In genomic region chrX:74298348-74298747, GRCm38 (mm10) we compare ENCODE assay signal across 18 mouse cellular contexts. TPM values are rescaled to one million over a fixed set of nuclear protein-coding genes. Genes with fewer than 3 reads are reported as not detected.
DNase-seq lines count a peak whose midpoint lies in the region; ATAC-seq and TF ChIP-seq lines count a peak whose summit lies in the region.
"Had no signal": no experiment of that assay in that cellular context is flagged by ENCODE, and none has a peak within 500 bp of the region (broad histone marks: within the 10 kb centered on the region; RNA-seq: fewer than 3 reads in every experiment).

No protein-coding gene starts in this region.

- no peak overlapping the region for H3K9ac ChIP-seq in midbrain, embryonic 13.5 days (replicated peaks)
- no peak overlapping the region for H3K9ac ChIP-seq in midbrain, embryonic 14.5 days (replicated peaks; ENCODE audit: low read length)
- no peak overlapping the region for H3K9ac ChIP-seq in liver, embryonic 15.5 days

- H3K27ac ChIP-seq in gastrocnemius, adult 2 months = no peak overlapping the region
- no peak overlapping the region for H3K27ac ChIP-seq in midbrain, embryonic 13.5 days
- no peak overlapping the region for H3K27ac ChIP-seq in midbrain, embryonic 14.5 days (replicated peaks; ENCODE audit: low read depth, low read length)
- no peak overlapping the region; the same call in 1 of the 2 replicates for H3K27ac ChIP-seq in liver, embryonic 15.5 days (replicated peaks)
- H3K27ac ChIP-seq in layer of hippocampus, adult 2 months = no peak overlapping the region

- no peak for DNase-seq in gastrocnemius, adult 2 months
- no peak for DNase-seq in gastrocnemius, postnatal 10 days
- no peak for DNase-seq in midbrain, embryonic 14.5 days
- no peak for DNase-seq in frontal cortex, adult 2 months (ENCODE audit: extremely low spot score in 1 of 2, low spot score in 1 of 2)
- DNase-seq in layer of hippocampus, adult 2 months (ENCODE audit: low spot score in 2 of 2) = no peak
- DNase-seq: adrenal gland, adult 2 months; cerebellum, adult 11-12 months; cerebellum, postnatal 10 days; lung, adult 18-20 months; lung, postnatal 10 days; thymus, adult 2 months; thymus, postnatal 4 days had no signal

- intact Hi-C loops in gastrocnemius, adult 2 months (cut with DNase I) = no loop called here

- peaks cover 35% of the 10 kb centered on the region for H3K36me3 ChIP-seq in midbrain, embryonic 13.5 days
- peaks cover 24% of the 10 kb centered on the region for H3K36me3 ChIP-seq in midbrain, embryonic 14.5 days (ENCODE audit: control insufficient read depth, insufficient read depth, low read length)
- peaks cover 36% of the 10 kb centered on the region for H3K36me3 ChIP-seq in liver, embryonic 15.5 days (replicated peaks)

- H3K4me2 ChIP-seq in midbrain, embryonic 13.5 days (replicated peaks) = 0 out of 2 replicates have a peak overlapping the region, but pooled peaks have one; percentile 22
- H3K4me2 ChIP-seq in midbrain, embryonic 14.5 days (ENCODE audit: low read length) = no peak overlapping the region
- peak overlapping the region; percentile 55 for H3K4me2 ChIP-seq in liver, embryonic 15.5 days

- no peak for TF ChIP-seq CTCF in gastrocnemius, adult 2 months (IDR thresholded peaks at IDR 0.05)
- no peak for TF ChIP-seq CTCF in layer of hippocampus, adult 2 months (conservative IDR thresholded peaks at IDR 0.05)

- H3K4me3 ChIP-seq in gastrocnemius, adult 2 months = 0 out of 2 replicates have a peak overlapping the region, but pooled peaks have one; percentile 17
- no peak overlapping the region for H3K4me3 ChIP-seq in midbrain, embryonic 13.5 days (replicated peaks)
- no peak overlapping the region for H3K4me3 ChIP-seq in midbrain, embryonic 14.5 days (replicated peaks; ENCODE audit: low read depth, low read length)
- H3K4me3 ChIP-seq in liver, embryonic 15.5 days (replicated peaks) = peak overlapping the region; percentile 10; the same call in 1 of the 2 replicates
- H3K4me3 ChIP-seq in layer of hippocampus, adult 2 months = no peak overlapping the region

- WGBS in midbrain, embryonic 13.5 days = 88% methylated on average over 1 of the region's 1 CpGs
- WGBS in midbrain, embryonic 14.5 days = 97% methylated on average over 1 of the region's 1 CpGs
- 44% methylated on average over 1 of the region's 1 CpGs for WGBS in liver, embryonic 15.5 days (ENCODE audit: insufficient replicate concordance)

- H3K4me1 ChIP-seq in midbrain, embryonic 13.5 days (replicated peaks) = peaks cover 13% of the 10 kb centered on the region
- 0 out of 2 replicates have a peak, but pooled peaks cover 4% of the 10 kb centered on the region for H3K4me1 ChIP-seq in midbrain, embryonic 14.5 days (ENCODE audit: control insufficient read depth, insufficient read depth, low read length)
- H3K4me1 ChIP-seq in liver, embryonic 15.5 days (replicated peaks) = peaks cover 15% of the 10 kb centered on the region
- H3K4me1 ChIP-seq: heart, embryonic 10.5 days had no signal

- H3K27me3 ChIP-seq in midbrain, embryonic 13.5 days = no peaks in the 10 kb centered on the region
- H3K27me3 ChIP-seq in midbrain, embryonic 14.5 days (ENCODE audit: control insufficient read depth, insufficient read depth, low read length) = no peaks in the 10 kb centered on the region
- H3K27me3 ChIP-seq in liver, embryonic 15.5 days = no peaks in the 10 kb centered on the region
- H3K27me3 ChIP-seq: midbrain, embryonic 15.5 days had no signal

- no peak for ATAC-seq in midbrain, embryonic 13.5 days
- ATAC-seq in midbrain, embryonic 14.5 days (ENCODE audit: low FRiP score, low TSS enrichment) = no peak
- no peak for ATAC-seq in liver, embryonic 15.5 days (ENCODE audit: insufficient read depth)
- ATAC-seq: midbrain, embryonic 15.5 days; Patski had no signal

- H3K9me3 ChIP-seq in midbrain, embryonic 13.5 days = no peaks in the 10 kb centered on the region
- no peaks in the 10 kb centered on the region for H3K9me3 ChIP-seq in midbrain, embryonic 14.5 days (ENCODE audit: control insufficient read depth, low read length)
- H3K9me3 ChIP-seq in liver, embryonic 15.5 days (replicated peaks) = no peaks in the 10 kb centered on the region
- H3K9me3 ChIP-seq: embryonic facial prominence, embryonic 10.5 days; heart, embryonic 10.5 days; midbrain, embryonic 15.5 days had no signal

RNA-seq across cellular contexts. Expression of gene Atp6ap1, which starts 1.5 kb away (rescaled TPM):
- total RNA-seq in gastrocnemius, adult 2 months (2021) = 10 to 100 TPM; 77.8 to 95.1 TPM
- total RNA-seq in gastrocnemius, postnatal 10 days (2021) = 10 to 100 TPM; 88.7 to 99.7 TPM
- polyA plus RNA-seq in midbrain, embryonic 13.5 days (2015; fragmentation: Nextera tagmentation; extraction: Ambion mirVana) = 193 and 197 TPM in 2 replicates
- polyA plus RNA-seq in midbrain, embryonic 14.5 days (2014; fragmentation: Nextera tagmentation; extraction: Ambion mirVana) = 220 and 235 TPM in 2 replicates
- polyA plus RNA-seq in liver, embryonic 15.5 days (2015; fragmentation: Nextera tagmentation; extraction: Ambion mirVana) = 75.9 and 80.2 TPM in 2 replicates
- polyA plus RNA-seq in frontal cortex, adult 2 months (2012; rRNA removed) = 465 and 472 TPM in 2 replicates
- total RNA-seq in layer of hippocampus, adult 2 months (2021) = 100 to 1,000 TPM; 306 to 330 TPM

RNA-seq across cellular contexts. Expression of gene Gdi1, which starts 6.5 kb away (rescaled TPM):
- total RNA-seq in gastrocnemius, adult 2 months (2021) = 10 to 100 TPM; 30.6 to 36.0 TPM
- total RNA-seq in gastrocnemius, postnatal 10 days (2021) = 10 to 100 TPM; 44.8 to 50.9 TPM
- polyA plus RNA-seq in midbrain, embryonic 13.5 days (2015; fragmentation: Nextera tagmentation; extraction: Ambion mirVana) = 1,006 and 1,051 TPM in 2 replicates
- polyA plus RNA-seq in midbrain, embryonic 14.5 days (2014; fragmentation: Nextera tagmentation; extraction: Ambion mirVana) = 615 and 857 TPM in 2 replicates
- polyA plus RNA-seq in liver, embryonic 15.5 days (2015; fragmentation: Nextera tagmentation; extraction: Ambion mirVana) = 48.8 and 56.7 TPM in 2 replicates
- 923 and 1,152 TPM in 2 replicates for polyA plus RNA-seq in frontal cortex, adult 2 months (2012; rRNA removed)
- total RNA-seq in layer of hippocampus, adult 2 months (2021) = 100 to 1,000 TPM; 620 to 624 TPM

RNA-seq across cellular contexts. Expression of gene Fam50a, which starts 14.5 kb away (rescaled TPM):
- 10 to 100 TPM; 22.5 to 27.6 TPM for total RNA-seq in gastrocnemius, adult 2 months (2021)
- total RNA-seq in gastrocnemius, postnatal 10 days (2021) = 10 to 100 TPM; 27.1 to 31.2 TPM
- polyA plus RNA-seq in midbrain, embryonic 13.5 days (2015; fragmentation: Nextera tagmentation; extraction: Ambion mirVana) = 59.5 and 62.5 TPM in 2 replicates
- polyA plus RNA-seq in midbrain, embryonic 14.5 days (2014; fragmentation: Nextera tagmentation; extraction: Ambion mirVana) = 43.2 and 44.1 TPM in 2 replicates
- 28.5 and 28.8 TPM in 2 replicates for polyA plus RNA-seq in liver, embryonic 15.5 days (2015; fragmentation: Nextera tagmentation; extraction: Ambion mirVana)
- polyA plus RNA-seq in frontal cortex, adult 2 months (2012; rRNA removed) = 46.8 and 58.9 TPM in 2 replicates
- total RNA-seq in layer of hippocampus, adult 2 months (2021) = 10 to 100 TPM; 28.1 to 33.7 TPM

RNA-seq across cellular contexts. Expression of gene Dnase1l1, which starts 16.2 kb away (rescaled TPM):
- 100 to 1,000 TPM in 1 of 2 experiments, 10 to 100 TPM in 1; 98.0 to 105 TPM for total RNA-seq in gastrocnemius, adult 2 months (2021)
- total RNA-seq in gastrocnemius, postnatal 10 days (2021) = 10 to 100 TPM; 62.8 to 69.4 TPM
- polyA plus RNA-seq in midbrain, embryonic 13.5 days (2015; fragmentation: Nextera tagmentation; extraction: Ambion mirVana) = 2.8 and 3.0 TPM in 2 replicates
- polyA plus RNA-seq in midbrain, embryonic 14.5 days (2014; fragmentation: Nextera tagmentation; extraction: Ambion mirVana) = 1.8 and 3.8 TPM in 2 replicates
- 24.5 and 25.2 TPM in 2 replicates for polyA plus RNA-seq in liver, embryonic 15.5 days (2015; fragmentation: Nextera tagmentation; extraction: Ambion mirVana)
- 3.7 and 4.8 TPM in 2 replicates for polyA plus RNA-seq in frontal cortex, adult 2 months (2012; rRNA removed)
- total RNA-seq in layer of hippocampus, adult 2 months (2021) = 1 to 10 TPM; 1.6 to 2.1 TPM

RNA-seq across cellular contexts. Expression of gene Taz, which starts 16.6 kb away (rescaled TPM):
- 10 to 100 TPM; 48.5 to 48.7 TPM for total RNA-seq in gastrocnemius, adult 2 months (2021)
- total RNA-seq in gastrocnemius, postnatal 10 days (2021) = 10 to 100 TPM; 41.7 to 47.4 TPM
- polyA plus RNA-seq in midbrain, embryonic 13.5 days (2015; fragmentation: Nextera tagmentation; extraction: Ambion mirVana) = 95.3 and 97.2 TPM in 2 replicates
- 64.9 and 76.8 TPM in 2 replicates for polyA plus RNA-seq in midbrain, embryonic 14.5 days (2014; fragmentation: Nextera tagmentation; extraction: Ambion mirVana)
- 27.7 and 29.2 TPM in 2 replicates for polyA plus RNA-seq in liver, embryonic 15.5 days (2015; fragmentation: Nextera tagmentation; extraction: Ambion mirVana)
- polyA plus RNA-seq in frontal cortex, adult 2 months (2012; rRNA removed) = 95.1 and 109 TPM in 2 replicates
- total RNA-seq in layer of hippocampus, adult 2 months (2021) = 10 to 100 TPM; 61.4 to 71.4 TPM

Comparison
In these comparisons a context has a peak if more than half of its experiments do, and no peak if none do; other contexts are left out.
1. H3K4me3 ChIP-seq: peak in gastrocnemius, adult 2 months (single experiment) and liver, embryonic 15.5 days (single experiment); none in midbrain, embryonic 13.5 days (single experiment), midbrain, embryonic 14.5 days (single experiment) and layer of hippocampus, adult 2 months (single experiment).
2. RNA of gene Gdi1, which starts 6.5 kb away (polyA plus RNA-seq): 923 to 1,152 TPM in frontal cortex, adult 2 months, 1,006 to 1,051 TPM in midbrain, embryonic 13.5 days and 615 to 857 TPM in midbrain, embryonic 14.5 days; 48.8 to 56.7 TPM in liver, embryonic 15.5 days; every median in the first group is over 10 times any median in the second.